Mouse (Mus musculus): Measurements from ENCODE around the gene Snx9. TPM values are rescaled to one million over a fixed set of nuclear protein-coding genes. Genes with fewer than 3 reads are reported as not detected.

Gene Snx9
- polyA plus RNA-seq, 2 experiments, result 9.4 to 11.6 TPM

DNA sequence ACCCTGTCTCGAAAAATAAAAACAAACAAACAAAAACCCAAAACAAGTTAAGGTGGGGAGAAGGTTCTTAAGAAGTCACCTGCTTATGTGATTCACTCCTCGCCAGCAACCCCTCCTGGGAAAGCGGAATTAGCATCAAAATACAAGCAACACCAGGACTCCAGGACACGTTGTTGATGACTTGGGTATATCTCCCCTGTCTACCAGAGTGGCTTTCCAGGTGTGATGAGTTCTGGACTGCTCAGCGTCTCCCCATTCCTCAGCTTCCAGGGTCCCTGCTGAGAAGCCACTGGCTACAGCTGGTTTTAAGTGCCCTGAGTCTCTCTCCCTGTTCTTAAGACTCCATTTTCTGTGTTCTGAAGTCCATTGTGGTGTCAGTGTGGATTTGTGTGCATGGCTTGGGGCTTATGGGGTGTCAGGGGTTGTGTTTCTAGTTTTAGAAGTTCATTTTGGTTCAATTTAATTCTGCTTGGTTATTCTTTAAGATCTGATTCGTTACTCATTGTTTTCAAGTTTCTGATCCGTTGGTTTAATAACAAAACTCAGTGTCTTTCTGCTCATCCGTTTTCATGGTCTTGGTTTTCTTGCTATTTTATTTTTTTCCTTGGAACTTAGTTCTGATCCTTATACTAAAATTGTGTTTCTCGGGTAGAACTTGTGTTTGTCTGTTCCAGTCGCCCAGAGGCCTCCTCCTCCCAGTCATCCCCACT, 7.7 kb downstream of the Snx9 start:
- Histone ChIP-seq H3K36me3 (replicated peaks; ENCODE audit: control insufficient read depth, insufficient read depth, low read depth) (no peaks in the 10 kb centered on the region), H3K27ac (no peak overlapping the region), H3K4me1 (replicated peaks; ENCODE audit: control insufficient read depth in 2 of 2, insufficient read depth in 2 of 2, low read length in 1 of 2) (peaks cover 0 to 16% of the 10 kb centered on the region in 2 experiments; a peak in 2 of 4 replicates), H3K27me3 (ENCODE audit: control insufficient read depth, insufficient read depth, low read length) (no peaks in the 10 kb centered on the region), H3K9me3 (ENCODE audit: control insufficient read depth, low read length) (no peaks in the 10 kb centered on the region), H3K9ac (replicated peaks) (no peak overlapping the region), H3K4me2 (ENCODE audit: low read depth) (peak overlapping the region; percentile 25), H3K4me3 (ENCODE audit: insufficient read depth in 1 of 2, low read depth in 2 of 2, low read length in 2 of 2) (no peak overlapping the region)
- 57% methylated on average over 10 of the region's 10 CpGs for WGBS (ENCODE audit: insufficient replicate concordance)
- no peak for ATAC-seq (ENCODE audit: insufficient read depth)
- no peak for DNase-seq (ENCODE audit: low read depth in 3 of 3, low spot score in 3 of 3)
- TF ChIP-seq EP300 (IDR thresholded peaks at IDR 0.05; ENCODE audit: low read depth) (no peak), CTCF (IDR thresholded peaks at IDR 0.05; ENCODE audit: low read depth) (no peak)

DNA sequence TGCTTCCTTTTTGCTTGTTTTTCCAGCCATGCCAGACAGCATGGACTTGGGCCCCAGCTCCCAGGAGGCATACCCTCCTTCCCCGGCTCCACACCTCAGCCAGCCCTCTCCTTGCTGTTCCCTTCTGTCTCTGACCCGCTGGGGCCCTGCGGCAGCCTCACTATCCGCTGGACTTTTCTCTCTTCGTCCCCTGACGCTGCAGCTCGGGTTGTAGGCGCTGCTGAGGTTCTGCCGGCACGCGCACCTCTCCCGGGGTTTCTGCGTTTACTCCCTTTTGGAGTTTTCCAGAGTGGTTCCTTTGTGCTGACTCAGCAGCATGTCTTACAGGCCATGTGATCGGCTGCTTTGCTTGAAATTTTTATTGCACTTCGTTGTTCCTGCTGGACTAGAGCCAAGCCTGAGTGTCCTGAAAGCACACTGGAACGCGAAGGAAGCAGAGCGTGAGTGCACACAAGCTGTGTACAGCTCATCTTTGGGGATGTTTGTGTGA, 8.3 kb downstream of the Snx9 start:
- TF ChIP-seq CTCF (IDR thresholded peaks at IDR 0.05; ENCODE audit: low read depth), result no peak
- TF ChIP-seq EP300 (IDR thresholded peaks at IDR 0.05; ENCODE audit: low read depth), result no peak
- H3K27me3 ChIP-seq (ENCODE audit: control insufficient read depth, insufficient read depth, low read length), result no peaks in the 10 kb centered on the region
- peak overlapping the region; percentile 25 for H3K4me2 ChIP-seq (ENCODE audit: low read depth)
- ATAC-seq (ENCODE audit: insufficient read depth) (no peak), DNase-seq (ENCODE audit: low read depth in 3 of 3, low spot score in 3 of 3) (no peak)
- no peak overlapping the region for H3K9ac ChIP-seq (replicated peaks)
- no peaks in the 10 kb centered on the region for H3K9me3 ChIP-seq (ENCODE audit: control insufficient read depth, low read length)
- H3K4me3 ChIP-seq (ENCODE audit: insufficient read depth in 1 of 2, low read depth in 2 of 2, low read length in 2 of 2), result no peak overlapping the region
- no peaks in the 10 kb centered on the region for H3K36me3 ChIP-seq (replicated peaks; ENCODE audit: control insufficient read depth, insufficient read depth, low read depth)
- peaks cover 0 to 16% of the 10 kb centered on the region in 2 experiments; a peak in 2 of 4 replicates for H3K4me1 ChIP-seq (replicated peaks; ENCODE audit: control insufficient read depth in 2 of 2, insufficient read depth in 2 of 2, low read length in 1 of 2)
- no peak overlapping the region for H3K27ac ChIP-seq
- WGBS (ENCODE audit: insufficient replicate concordance), result 45% methylated on average over 18 of the region's 18 CpGs

- Histone ChIP-seq H3K9ac (replicated peaks) (no peak overlapping the region), H3K4me2 (ENCODE audit: low read depth) (no peak overlapping the region), H3K27me3 (ENCODE audit: control insufficient read depth, insufficient read depth, low read length) (no peaks in the 10 kb centered on the region), H3K9me3 (ENCODE audit: control insufficient read depth, low read length) (no peaks in the 10 kb centered on the region), H3K4me3 (ENCODE audit: insufficient read depth in 1 of 2, low read depth in 2 of 2, low read length in 2 of 2) (no peak overlapping the region), H3K36me3 (replicated peaks; ENCODE audit: control insufficient read depth, insufficient read depth, low read depth) (no peaks in the 10 kb centered on the region), H3K4me1 (replicated peaks; ENCODE audit: control insufficient read depth in 2 of 2, insufficient read depth in 2 of 2, low read length in 1 of 2) (peaks cover 0 to 12% of the 10 kb centered on the region in 2 experiments; a peak in 2 of 4 replicates), H3K27ac (no peak overlapping the region)
- WGBS (ENCODE audit: insufficient replicate concordance), result 84% methylated on average over 3 of the region's 3 CpGs
- no peak for ATAC-seq (ENCODE audit: insufficient read depth)
- TF ChIP-seq EP300 (IDR thresholded peaks at IDR 0.05; ENCODE audit: low read depth), result no peak
- TF ChIP-seq CTCF (IDR thresholded peaks at IDR 0.05; ENCODE audit: low read depth), result no peak
- DNase-seq (ENCODE audit: low read depth in 3 of 3, low spot score in 3 of 3), result no peak
These were observed 8.9 kb downstream of the Snx9 start for GRCm38 (mm10) chr17:5850031-5850430.

GRCm38 (mm10) chr17:5850476-5850875, 9.3 kb downstream of the Snx9 start:
- Histone ChIP-seq H3K4me2 (ENCODE audit: low read depth) (no peak overlapping the region), H3K9me3 (ENCODE audit: control insufficient read depth, low read length) (no peaks in the 10 kb centered on the region), H3K27me3 (ENCODE audit: control insufficient read depth, insufficient read depth, low read length) (no peaks in the 10 kb centered on the region), H3K4me3 (ENCODE audit: insufficient read depth in 1 of 2, low read depth in 2 of 2, low read length in 2 of 2) (no peak overlapping the region), H3K9ac (replicated peaks) (no peak overlapping the region), H3K27ac (no peak overlapping the region), H3K4me1 (replicated peaks; ENCODE audit: control insufficient read depth in 2 of 2, insufficient read depth in 2 of 2, low read length in 1 of 2) (peaks cover 0 to 9% of the 10 kb centered on the region in 2 experiments; a peak in 2 of 4 replicates), H3K36me3 (replicated peaks; ENCODE audit: control insufficient read depth, insufficient read depth, low read depth) (no peaks in the 10 kb centered on the region)
- 71% methylated on average over 3 of the region's 3 CpGs for WGBS (ENCODE audit: insufficient replicate concordance)
- ATAC-seq (ENCODE audit: insufficient read depth), result no peak
- TF ChIP-seq CTCF (IDR thresholded peaks at IDR 0.05; ENCODE audit: low read depth), result no peak
- TF ChIP-seq EP300 (IDR thresholded peaks at IDR 0.05; ENCODE audit: low read depth), result no peak
- no peak for DNase-seq (ENCODE audit: low read depth in 3 of 3, low spot score in 3 of 3)

- H3K36me3 ChIP-seq (replicated peaks; ENCODE audit: control insufficient read depth, insufficient read depth, low read depth), result no peaks in the 10 kb centered on the region
- no peak overlapping the region for H3K4me2 ChIP-seq (ENCODE audit: low read depth)
- no peaks in the 10 kb centered on the region for H3K27me3 ChIP-seq (ENCODE audit: control insufficient read depth, insufficient read depth, low read length)
- no peak overlapping the region for H3K9ac ChIP-seq (replicated peaks)
- DNase-seq (ENCODE audit: low read depth in 3 of 3, low spot score in 3 of 3) (no peak), ATAC-seq (ENCODE audit: insufficient read depth) (no peak)
- H3K9me3 ChIP-seq (ENCODE audit: control insufficient read depth, low read length), result no peaks in the 10 kb centered on the region
- H3K4me1 ChIP-seq (replicated peaks; ENCODE audit: control insufficient read depth in 2 of 2, insufficient read depth in 2 of 2, low read length in 1 of 2), result peaks cover 0 to 6% of the 10 kb centered on the region in 2 experiments; a peak in 2 of 4 replicates
- H3K27ac ChIP-seq, result no peak overlapping the region
- no peak overlapping the region for H3K4me3 ChIP-seq (ENCODE audit: insufficient read depth in 1 of 2, low read depth in 2 of 2, low read length in 2 of 2)
- TF ChIP-seq CTCF (IDR thresholded peaks at IDR 0.05; ENCODE audit: low read depth), result no peak
- TF ChIP-seq EP300 (IDR thresholded peaks at IDR 0.05; ENCODE audit: low read depth), result no peak
- WGBS (ENCODE audit: insufficient replicate concordance), result 83% methylated on average over 13 of the region's 13 CpGs
These were observed 12.8 kb downstream of the Snx9 start for GRCm38 (mm10) chr17:5853936-5854335.

All from liver, embryonic 14.5 days (tissue).